Mouse (Mus musculus) left cerebral cortex, postnatal 4 days (tissue): Measurements from ENCODE around the gene Syncrip. TPM values are rescaled to one million over a fixed set of nuclear protein-coding genes. Genes with fewer than 3 reads are reported as not detected.

ENCODE experiments used
- total RNA-seq, 2 experiments: library from RNA; stranded (reverse); gene quantifications; 2 replicates each; pipeline ENCODE4 v1.2.3; 2021

Gene Syncrip
- total RNA-seq, 2 experiments from 2014 or later, result 135 to 153 TPM

Other genes with a start within 250 kb of the Syncrip start
- 1 to 10 TPM; 2.9 to 3.4 TPM for gene Nt5e, start 155.4 kb downstream of the Syncrip start, total RNA-seq
- 10 to 100 TPM; 44.2 to 44.3 TPM for gene Snx14, start 43.6 kb downstream of the Syncrip start, total RNA-seq
- 1 to 10 TPM; 2.0 to 2.3 TPM for gene Gm20537, start 26.0 kb downstream of the Syncrip start, total RNA-seq
- gene Zfp949, start 65.4 kb upstream of the Syncrip start, total RNA-seq, result 10 to 100 TPM; 17.5 to 19.7 TPM
- under 1 TPM in 1 of 2 experiments, not detected in 1; 0.24 TPM for gene Trim43a, start 98.3 kb upstream of the Syncrip start, total RNA-seq
- 10 to 100 TPM; 30.9 to 33.3 TPM for gene Mthfsl, start 237.7 kb upstream of the Syncrip start, total RNA-seq
- gene Bcl2a1d, start 249.3 kb upstream of the Syncrip start, total RNA-seq, result not detected